Mouse (Mus musculus) CH12.LX (cell line): ENCODE results near the gene Pigu. TPM values are rescaled to one million over a fixed set of nuclear protein-coding genes. Genes with fewer than 3 reads are reported as not detected.

Source experiments
- DNase-seq: peaks from one replicate; pipeline ENCODE4 v3.0.0-alpha.2; 2013; ENCODE audit errors: extremely low read depth
- H3K27ac ChIP-seq: 2 replicates; pipeline ENCODE4 v1.5.1; 2012; ENCODE audit warnings: low read depth, mild to moderate bottlenecking, control low read depth, moderate library complexity; ENCODE audit not compliant: insufficient read depth
- H3K27me3 ChIP-seq: replicated peaks from 2 replicates; pipeline ENCODE3; 2012; ENCODE audit warnings: inconsistent platforms
- H3K36me3 ChIP-seq, 2 experiments: replicated peaks in 1 of 2; 2 replicates each; pipeline versions ENCODE3 to v1.6.1; 2012; ENCODE audit warnings: inconsistent platforms in 1 of 2, low read length in 1 of 2, mild to moderate bottlenecking in 1 of 2, mixed read lengths in 1 of 2, moderate library complexity in 1 of 2; ENCODE audit not compliant: control insufficient read depth in 1 of 2, insufficient read depth in 1 of 2
- H3K4me1 ChIP-seq, 2 experiments: 2 replicates each; pipeline ENCODE4 v1.6.1; 2012; ENCODE audit warnings: inconsistent platforms in 1 of 2, moderate library complexity in 1 of 2; ENCODE audit not compliant: insufficient read depth in 2 of 2, control insufficient read depth in 1 of 2
- H3K4me2 ChIP-seq: 2 replicates; pipeline ENCODE4 v1.6.1; 2012; ENCODE audit warnings: low read depth, mild to moderate bottlenecking, control low read depth; ENCODE audit not compliant: poor library complexity, insufficient read depth, severe bottlenecking
- H3K4me3 ChIP-seq, 3 experiments: fragments of 150-350 bp in 1 of 3; sonication (generic) in 1 of 3; replicated peaks in 1 of 3; 2 replicates each; pipeline versions ENCODE3 to v1.5.1; 2011 to 2012; ENCODE audit warnings: low read depth in 2 of 3, low read length in 2 of 3, mild to moderate bottlenecking in 2 of 3, moderate library complexity in 2 of 3, control low read depth in 1 of 3, improper control_type of control experiment in 1 of 3, inconsistent platforms in 1 of 3, mixed read lengths in 1 of 3; ENCODE audit not compliant: poor library complexity in 1 of 3
- H3K79me2 ChIP-seq: replicated peaks from 2 replicates; pipeline ENCODE4 v1.6.1; 2012; ENCODE audit warnings: mild to moderate bottlenecking, moderate library complexity; ENCODE audit not compliant: control insufficient read depth, poor library complexity, insufficient read depth, severe bottlenecking; ENCODE audit errors: extremely low read depth
- H3K9ac ChIP-seq: 2 replicates; pipeline ENCODE4 v1.6.1; 2012; ENCODE audit warnings: low read depth, mild to moderate bottlenecking, control low read depth, moderate library complexity; ENCODE audit not compliant: insufficient read depth
- H3K9me3 ChIP-seq: replicated peaks from 2 replicates; pipeline ENCODE3; 2012; ENCODE audit warnings: low read length, inconsistent platforms, mixed read lengths
- BHLHE40 ChIP-seq: IDR thresholded peaks from 2 replicates; pipeline ENCODE4 v1.6.1; 2011; ENCODE audit warnings: mild to moderate bottlenecking, low read depth, low read length, improper control_type of control experiment
- CHD1 ChIP-seq: IDR thresholded peaks from 2 replicates; pipeline ENCODE4 v1.6.1; 2012; ENCODE audit warnings: low read depth, low read length, improper control_type of control experiment, inconsistent platforms
- CHD2 ChIP-seq: IDR thresholded peaks from 2 replicates; pipeline ENCODE4 v1.6.1; 2011; ENCODE audit warnings: low read length, improper control_type of control experiment
- EP300 ChIP-seq: IDR thresholded peaks from 2 replicates; pipeline ENCODE4 v1.6.1; 2011; ENCODE audit warnings: low read length, improper control_type of control experiment
- ETS1 ChIP-seq: conservative IDR thresholded peaks from 2 replicates; pipeline ENCODE4 v1.6.1; 2012; ENCODE audit warnings: low read depth, mild to moderate bottlenecking, inconsistent platforms, low read length, improper control_type of control experiment, moderate library complexity
- GABPA ChIP-seq: IDR thresholded peaks from 2 replicates; pipeline ENCODE4 v1.6.1; 2012; ENCODE audit warnings: low read depth, low read length, improper control_type of control experiment, inconsistent platforms; ENCODE audit not compliant: insufficient replicate concordance
- HCFC1 ChIP-seq: IDR thresholded peaks from 2 replicates; pipeline ENCODE4 v1.6.1; 2012; ENCODE audit warnings: low read depth, mild to moderate bottlenecking, inconsistent platforms, low read length, improper control_type of control experiment
- JUN ChIP-seq: IDR thresholded peaks from 2 replicates; pipeline ENCODE4 v1.6.1; 2011; ENCODE audit warnings: low read depth, mild to moderate bottlenecking, low read length, improper control_type of control experiment, moderate library complexity; ENCODE audit not compliant: insufficient read depth
- KAT2A ChIP-seq: IDR thresholded peaks from 2 replicates; pipeline ENCODE4 v1.6.1; 2012; ENCODE audit warnings: low read length, improper control_type of control experiment, inconsistent platforms; ENCODE audit not compliant: insufficient replicate concordance
- MAFK ChIP-seq: IDR thresholded peaks from 2 replicates; pipeline ENCODE4 v1.6.1; 2011; ENCODE audit warnings: low read length, improper control_type of control experiment; ENCODE audit not compliant: insufficient replicate concordance
- MAX ChIP-seq: IDR thresholded peaks from 2 replicates; pipeline ENCODE4 v1.6.1; 2011; ENCODE audit warnings: low read length, improper control_type of control experiment
- MAZ ChIP-seq: IDR thresholded peaks from 2 replicates; pipeline ENCODE4 v1.6.1; 2012; ENCODE audit warnings: low read depth, mild to moderate bottlenecking, inconsistent platforms, low read length, improper control_type of control experiment, moderate library complexity
- MEF2A ChIP-seq: IDR thresholded peaks from 2 replicates; pipeline ENCODE4 v1.6.1; 2014; ENCODE audit warnings: low read depth, mild to moderate bottlenecking, inconsistent platforms, low read length, improper control_type of control experiment, borderline replicate concordance
- TBP ChIP-seq: conservative IDR thresholded peaks from 2 replicates; pipeline ENCODE4 v1.6.1; 2011; ENCODE audit warnings: low read depth, low read length, improper control_type of control experiment
- TCF12 ChIP-seq: IDR thresholded peaks from 2 replicates; pipeline ENCODE4 v1.6.1; 2014; ENCODE audit warnings: low read depth, mild to moderate bottlenecking, inconsistent platforms, low read length, improper control_type of control experiment
- UBTF ChIP-seq: IDR thresholded peaks from 2 replicates; pipeline ENCODE4 v1.6.1; 2012; ENCODE audit warnings: low read depth, mild to moderate bottlenecking, inconsistent platforms, low read length, improper control_type of control experiment, moderate library complexity
- USF1 ChIP-seq: IDR thresholded peaks from 2 replicates; pipeline ENCODE4 v1.6.1; 2014; ENCODE audit warnings: low read depth, mild to moderate bottlenecking, inconsistent platforms, low read length, improper control_type of control experiment
- USF2 ChIP-seq: conservative IDR thresholded peaks from 2 replicates; pipeline ENCODE4 v1.6.1; 2011; ENCODE audit warnings: low read depth, low read length, improper control_type of control experiment
- ZC3H11A ChIP-seq: IDR thresholded peaks from 2 replicates; pipeline ENCODE4 v1.6.1; 2012; ENCODE audit warnings: low read depth, mild to moderate bottlenecking, inconsistent platforms, low read length, improper control_type of control experiment
- ZKSCAN1 ChIP-seq: IDR thresholded peaks from 2 replicates; pipeline ENCODE4 v1.6.1; 2012; ENCODE audit warnings: low read depth, inconsistent platforms, low read length, improper control_type of control experiment, borderline replicate concordance
- ZMIZ1 ChIP-seq: IDR thresholded peaks from 2 replicates; pipeline ENCODE4 v1.6.1; 2012; ENCODE audit warnings: low read depth, mild to moderate bottlenecking, inconsistent platforms, low read length, improper control_type of control experiment
- dilution Hi-C: fragments of 300-500 bp; cut with MboI; formaldehyde crosslinking; loops from 2 replicates; pipeline ENCODE4 v1.14.3; 2020; ENCODE audit warnings: low sequenced_read_pairs; ENCODE audit not compliant: extremely low pct_unique_long_range_greater_than_20kb, extremely low pct_ligation_motif_present
- in situ Hi-C: fragments of 300-500 bp; cut with MboI; formaldehyde crosslinking; loops from 3 replicates; pipeline ENCODE4 v1.14.3; 2019; ENCODE audit warnings: low sequenced_read_pairs, low pct_ligation_motif_present, low pct_unique_long_range_greater_than_20kb, mixed read lengths
- polyA plus RNA-seq: library from polyadenylated mRNA; unstranded; fragments of >175 nt; gene quantifications from 2 replicates; pipeline ENCODE4 v1.2.1, GENCODE M21; 2012; ENCODE audit warnings: low read depth; ENCODE audit not compliant: insufficient read length
- total RNA-seq, 2 experiments: library from RNA; depleted of rRNA; stranded (reverse); fragments of 300-350 nt in 1 of 2; fragments of >200 nt in 1 of 2; gene quantifications; 2 replicates each; pipeline ENCODE4 v1.2.3; 2012 to 2014

The Pigu gene
- total and polyA plus RNA-seq, 3 experiments = 29.0 to 57.3 (median 39.1) TPM

- in situ Hi-C loops = no loop called here
- no peaks in the 10 kb centered on the region for H3K4me1 ChIP-seq
- no peak overlapping the region for H3K9ac ChIP-seq
Measured at GRCm38 (mm10) chr2:155330811-155331210, 26.4 kb downstream of the Pigu start.

GRCm38 (mm10) chr2:155329707-155330106 lies 27.5 kb downstream of the Pigu start:
- no peaks in the 10 kb centered on the region for H3K4me1 ChIP-seq
- no peak for TF ChIP-seq JUN
- TF ChIP-seq USF2 = no peak
- no peak for TF ChIP-seq MAZ
- TF ChIP-seq CHD2 = no peak
- no peak for TF ChIP-seq BHLHE40
- TF ChIP-seq MAX = no peak
- TF ChIP-seq EP300 = no peak
- no peak for TF ChIP-seq TBP
- H3K4me3 ChIP-seq = no peak overlapping the region
- dilution Hi-C loops (no loop called here), in situ Hi-C loops (no loop called here)
- H3K9me3 ChIP-seq = no peaks in the 10 kb centered on the region
- H3K36me3 ChIP-seq = peaks cover 24 to 77% of the 10 kb centered on the region in 2 experiments
- DNase-seq = no peak
- H3K79me2 ChIP-seq = no peaks in the 10 kb centered on the region
- H3K4me2 ChIP-seq = no peak overlapping the region
- no peaks in the 10 kb centered on the region for H3K27me3 ChIP-seq
- no peak overlapping the region for H3K27ac ChIP-seq
- H3K9ac ChIP-seq = no peak overlapping the region

More at GRCm38 (mm10) chr2:155330811-155331210, 26.4 kb downstream of the Pigu start:
- no peak for TF ChIP-seq TCF12
- TF ChIP-seq, all 38 proteins: peak for 0
- Histone ChIP-seq H3K27ac (no peak overlapping the region), H3K4me2 (no peak overlapping the region), H3K36me3 (peaks cover 26 to 82% of the 10 kb centered on the region in 2 experiments), H3K4me3 (no peak overlapping the region), H3K27me3 (no peaks in the 10 kb centered on the region), H3K79me2 (no peaks in the 10 kb centered on the region), H3K9me3 (no peaks in the 10 kb centered on the region)
- DNase-seq = no peak
- dilution Hi-C loops = no loop called here

- dilution Hi-C loops = no loop called here
- Histone ChIP-seq H3K4me2 (no peak overlapping the region), H3K9ac (no peak overlapping the region), H3K4me3 (no peak overlapping the region), H3K36me3 (peaks cover 20 to 69% of the 10 kb centered on the region in 2 experiments), H3K79me2 (no peaks in the 10 kb centered on the region), H3K9me3 (no peaks in the 10 kb centered on the region), H3K4me1 (no peaks in the 10 kb centered on the region), H3K27ac (no peak overlapping the region), H3K27me3 (no peaks in the 10 kb centered on the region)
- DNase-seq = no peak
- TF ChIP-seq MEF2A = no peak
- no peak for TF ChIP-seq BHLHE40
- TF ChIP-seq UBTF = no peak
- no peak for TF ChIP-seq KAT2A
- no peak for TF ChIP-seq HCFC1
- TF ChIP-seq ZC3H11A = no peak
- no peak for TF ChIP-seq ZMIZ1
- TF ChIP-seq USF1 = no peak
- no peak for TF ChIP-seq EP300
- no peak for TF ChIP-seq ETS1
- TF ChIP-seq MAFK = no peak
- no peak for TF ChIP-seq ZKSCAN1
- no peak for TF ChIP-seq CHD1
- TF ChIP-seq GABPA = no peak
- no peak for TF ChIP-seq TBP
- in situ Hi-C loops = no loop called here
Measured at GRCm38 (mm10) chr2:155328906-155329305, 28.3 kb downstream of the Pigu start.
